Mouse (Mus musculus) embryonic fibroblast, embryonic 13.5 days (primary cell): Measurements from ENCODE around the gene Mall.

Source experiments
- CTCF ChIP-seq: IDR thresholded peaks from 2 replicates; pipeline ENCODE4 v1.5.1; 2011; ENCODE audit warnings: mild to moderate bottlenecking, control low read depth, low read length, moderate library complexity, borderline replicate concordance; ENCODE audit not compliant: insufficient read depth
- POLR2A ChIP-seq: IDR thresholded peaks from 2 replicates; pipeline ENCODE4 v1.6.1; 2011; ENCODE audit warnings: low read depth, mild to moderate bottlenecking, control low read depth, low read length, moderate library complexity

DNA sequence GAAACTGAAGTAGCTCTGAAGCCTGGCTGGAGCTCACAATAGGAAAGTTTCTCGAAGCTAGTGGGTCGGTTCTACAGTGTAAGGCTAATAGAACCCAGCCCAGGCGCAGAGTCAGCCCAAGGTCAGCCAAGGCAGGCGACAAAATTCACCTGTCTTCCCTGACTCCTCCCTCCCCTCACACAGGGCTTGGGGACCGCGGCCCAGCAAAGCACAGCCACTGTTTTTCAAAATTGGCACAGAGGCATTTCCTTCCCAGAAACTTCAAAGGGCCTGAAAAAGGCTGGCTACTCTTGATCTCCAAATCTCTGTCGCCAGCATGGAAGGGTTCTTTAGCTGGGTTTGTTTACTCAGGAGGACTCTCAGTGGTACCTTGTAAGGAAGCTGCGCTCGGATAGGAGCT is 74.3 kb downstream of the Mall start:
- TF ChIP-seq CTCF (no peak), POLR2A (no peak)
